In genomic region chr3:116342251-116342650, GRCm38 (mm10) we compare ENCODE assay signal across 24 mouse cellular contexts.
"Had no signal": no experiment of that assay in that cellular context is flagged by ENCODE, and none has a peak within 500 bp of the region (broad histone marks: within the 10 kb centered on the region; RNA-seq: fewer than 3 reads in every experiment).

No protein-coding gene starts in this region.

- H3K9me3 ChIP-seq: heart, embryonic 10.5 days; heart, embryonic 12.5 days; hindbrain, embryonic 13.5 days; hindbrain, embryonic 15.5 days; kidney, embryonic 15.5 days; limb, embryonic 10.5 days; limb, embryonic 12.5 days; liver, embryonic 13.5 days; liver, embryonic 15.5 days had no signal

- H3K27ac ChIP-seq: heart, embryonic 10.5 days; hindbrain, embryonic 13.5 days; hindbrain, embryonic 15.5 days; hindbrain, postnatal 0 days; kidney, embryonic 15.5 days; kidney, postnatal 0 days; left cerebral cortex, adult 2 months; limb, embryonic 10.5 days; limb, embryonic 12.5 days; liver, embryonic 13.5 days; liver, embryonic 15.5 days had no signal

- H3K4me3 ChIP-seq: heart, embryonic 10.5 days; heart, embryonic 12.5 days; hindbrain, embryonic 13.5 days; hindbrain, embryonic 15.5 days; kidney, embryonic 15.5 days; left cerebral cortex, adult 2 months; limb, embryonic 10.5 days; limb, embryonic 12.5 days; liver, embryonic 13.5 days; liver, embryonic 15.5 days had no signal

- H3K9ac ChIP-seq: heart, embryonic 12.5 days; hindbrain, embryonic 13.5 days; hindbrain, embryonic 15.5 days; kidney, embryonic 15.5 days; limb, embryonic 12.5 days; liver, embryonic 13.5 days; liver, embryonic 15.5 days had no signal

- DNase-seq: gastrocnemius, postnatal 14 days; gastrocnemius, postnatal 36 days; heart, adult 18-20 months; heart, postnatal 10 days; kidney, adult 11 months; kidney, adult 2 months; kidney, adult 9 months; kidney, postnatal 14 days; kidney, postnatal 36 days; layer of hippocampus, adult 9-11 months; layer of hippocampus, postnatal 36 days; liver; liver, embryonic 13.5 days had no signal

- H3K4me1 ChIP-seq: hindbrain, embryonic 15.5 days had no signal

- H3K36me3 ChIP-seq: hindbrain, embryonic 13.5 days; hindbrain, embryonic 15.5 days; liver, embryonic 13.5 days; liver, embryonic 15.5 days had no signal
